Mouse (Mus musculus) megakaryocyte, embryonic 14.5 days (primary cell): ENCODE data around the gene Nt5c3b.

Experiments
- FLI1 ChIP-seq: IDR thresholded peaks from 2 replicates; pipeline ENCODE4 v1.6.1; 2012; ENCODE audit warnings: low read length, inconsistent platforms, mixed read lengths
- GATA1 ChIP-seq: IDR thresholded peaks from 3 replicates; pipeline ENCODE4 v1.6.1; 2012; ENCODE audit warnings: mixed read lengths, low read length, inconsistent platforms, borderline replicate concordance

- TF ChIP-seq GATA1 (no peak), FLI1 (no peak)
Measured at GRCm38 (mm10) chr11:100411736-100412135, 29.9 kb downstream of the Nt5c3b start.
